Comparison of ENCODE assay signal across 15 mouse cellular contexts in the genomic region with DNA sequence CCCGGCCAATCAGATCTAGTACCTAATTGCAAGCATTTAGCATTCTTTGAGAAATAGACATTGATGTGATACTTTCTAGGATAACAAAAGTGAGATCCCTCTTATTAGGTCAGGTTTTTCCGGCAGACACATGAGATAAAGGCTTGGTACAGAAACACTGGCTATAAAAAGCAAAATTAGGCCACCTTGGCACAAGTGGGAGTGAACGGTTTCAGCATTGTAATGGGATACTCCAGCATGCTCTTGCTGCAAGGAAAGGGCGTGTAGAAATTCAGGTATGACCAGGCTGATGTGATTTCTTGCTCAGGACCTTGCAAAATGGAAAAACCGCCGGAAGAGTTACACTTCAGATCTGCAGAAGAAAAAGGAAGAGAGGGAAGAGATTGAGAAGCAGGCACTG.
"Had no signal": no experiment of that assay in that cellular context is flagged by ENCODE, and none has a peak within 500 bp of the region (broad histone marks: within the 10 kb centered on the region; RNA-seq: fewer than 3 reads in every experiment).

No protein-coding gene starts in this region.

- ATAC-seq: liver, postnatal 0 days; lung, postnatal 0 days; midbrain, embryonic 13.5 days; midbrain, embryonic 15.5 days had no signal

- H3K4me3 ChIP-seq: megakaryocyte, embryonic 14.5 days; midbrain, embryonic 13.5 days; midbrain, embryonic 15.5 days; neural tube, embryonic 12.5 days; stomach, embryonic 15.5 days had no signal

- H3K9ac ChIP-seq: liver, postnatal 0 days; midbrain, embryonic 13.5 days; midbrain, embryonic 15.5 days; neural tube, embryonic 12.5 days; stomach, embryonic 15.5 days had no signal

- H3K4me1 ChIP-seq: megakaryocyte, embryonic 14.5 days; midbrain, embryonic 13.5 days; midbrain, embryonic 15.5 days; neural tube, embryonic 12.5 days; stomach, embryonic 15.5 days had no signal

- H3K36me3 ChIP-seq: midbrain, embryonic 13.5 days; midbrain, embryonic 15.5 days; neural tube, embryonic 12.5 days; stomach, embryonic 15.5 days had no signal

- H3K27ac ChIP-seq: macrophage; midbrain, embryonic 13.5 days; midbrain, embryonic 15.5 days; neural tube, embryonic 12.5 days; stomach, embryonic 15.5 days; stomach, postnatal 0 days had no signal

- H3K4me2 ChIP-seq: midbrain, embryonic 11.5 days; midbrain, embryonic 13.5 days; midbrain, embryonic 15.5 days; neural tube, embryonic 12.5 days; stomach, embryonic 15.5 days had no signal

- H3K27me3 ChIP-seq: megakaryocyte, embryonic 14.5 days; midbrain, embryonic 13.5 days; midbrain, embryonic 15.5 days; neural tube, embryonic 12.5 days; stomach, embryonic 15.5 days had no signal

- H3K9me3 ChIP-seq: midbrain, embryonic 13.5 days; midbrain, embryonic 15.5 days; neural tube, embryonic 12.5 days; stomach, embryonic 15.5 days had no signal

- DNase-seq: liver, postnatal 0 days; lung, adult 2 months; right cerebral cortex, postnatal 14 days; thymus, adult 2 months; thymus, postnatal 25 days; thymus, postnatal 4 days had no signal
